Mouse (Mus musculus) hindbrain, embryonic 12.5 days (tissue): ENCODE measurements around the gene Adap1. TPM values are rescaled to one million over a fixed set of nuclear protein-coding genes. Genes with fewer than 3 reads are reported as not detected.

ENCODE experiments used
- ATAC-seq: fragments of 200-750 bp; cut with Nextera tagmentation; 2 replicates; pipeline ENCODE4 v1.8.0; 2017; ENCODE audit warnings: moderate TSS enrichment; ENCODE audit not compliant: low FRiP score
- H3K27ac ChIP-seq: fragments of 300-500 bp; sonication (generic); 2 replicates; pipeline ENCODE4 v1.5.1; 2016; ENCODE audit warnings: mild to moderate bottlenecking
- H3K27me3 ChIP-seq: fragments of 300-500 bp; sonication (generic); 2 replicates; pipeline ENCODE4 v1.6.1; 2016; ENCODE audit warnings: mild to moderate bottlenecking
- H3K36me3 ChIP-seq: fragments of 300-500 bp; sonication (generic); 2 replicates; pipeline ENCODE4 v1.6.1; 2016; ENCODE audit warnings: mild to moderate bottlenecking
- H3K4me1 ChIP-seq: fragments of 300-500 bp; sonication (generic); 2 replicates; pipeline ENCODE4 v1.6.1; 2016
- H3K4me2 ChIP-seq: fragments of 300-500 bp; sonication (generic); replicated peaks from 2 replicates; pipeline ENCODE4 v1.6.1; 2016; ENCODE audit warnings: mild to moderate bottlenecking
- H3K4me3 ChIP-seq: fragments of 300-500 bp; sonication (generic); 2 replicates; pipeline ENCODE4 v1.5.1; 2016; ENCODE audit warnings: mild to moderate bottlenecking
- H3K9ac ChIP-seq: fragments of 300-500 bp; sonication (generic); 2 replicates; pipeline ENCODE4 v1.6.1; 2016; ENCODE audit warnings: mild to moderate bottlenecking, moderate library complexity
- H3K9me3 ChIP-seq: fragments of 300-500 bp; sonication (generic); replicated peaks from 2 replicates; pipeline ENCODE4 v1.6.1; 2016; ENCODE audit warnings: mild to moderate bottlenecking
- WGBS: fragments of 180-500 bp; shearing (Covaris S2); methylation state at CpG from one replicate; pipeline ENCODE4 v1.1.7; 2016; 5-methylcytosine and 5-hydroxymethylcytosine counted together
- polyA plus RNA-seq: library from polyadenylated mRNA; unstranded; fragments of >200 nt; fragmentation: Nextera tagmentation; extraction: Ambion mirVana; gene quantifications from 2 replicates; pipeline ENCODE4 v1.2.1, GENCODE M21; 2016

Gene Adap1
- polyA plus RNA-seq, 1 experiment from 2014 or later, result 13.7 TPM

- H3K4me2 ChIP-seq, result no peak overlapping the region
- no peaks in the 10 kb centered on the region for H3K4me1 ChIP-seq
- H3K9ac ChIP-seq, result no peak overlapping the region
- no peak overlapping the region for H3K27ac ChIP-seq
- no peak for ATAC-seq
- H3K4me3 ChIP-seq, result no peak overlapping the region
- H3K9me3 ChIP-seq, result no peaks in the 10 kb centered on the region
- no peaks in the 10 kb centered on the region for H3K27me3 ChIP-seq
- WGBS, result 86% methylated on average over 12 of the region's 12 CpGs
- no peaks in the 10 kb centered on the region for H3K36me3 ChIP-seq
These were observed 34.8 kb downstream of the Adap1 start for GRCm38 (mm10) chr5:139290467-139291259.

DNA sequence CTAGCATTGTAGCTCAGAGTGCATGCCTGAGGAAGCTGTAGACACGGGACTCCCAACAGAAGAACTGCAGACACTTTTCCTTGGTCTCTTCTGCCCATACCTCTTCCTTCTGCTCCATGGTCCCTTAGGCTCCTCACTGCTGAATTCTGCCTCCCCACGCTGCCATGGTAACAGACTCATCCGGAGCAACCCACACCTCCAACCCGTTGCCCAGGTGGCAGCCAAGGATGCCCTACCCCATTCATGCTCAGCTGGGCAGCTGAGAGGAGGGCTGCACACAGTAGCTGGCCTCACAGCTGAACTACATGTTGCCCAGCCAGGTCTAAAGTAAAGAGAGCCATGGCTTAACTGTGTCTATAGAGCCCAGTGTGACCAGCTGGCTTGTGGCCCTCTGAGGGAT is 36.8 kb downstream of the Adap1 start:
- Histone ChIP-seq H3K4me2 (no peak overlapping the region), H3K9ac (no peak overlapping the region), H3K9me3 (no peaks in the 10 kb centered on the region), H3K27ac (no peak overlapping the region), H3K27me3 (no peaks in the 10 kb centered on the region), H3K36me3 (no peaks in the 10 kb centered on the region), H3K4me3 (no peak overlapping the region), H3K4me1 (no peaks in the 10 kb centered on the region)
- WGBS, result 84% methylated on average over 4 of the region's 4 CpGs
- ATAC-seq, result no peak

GRCm38 (mm10) chr5:139287787-139288186 is 37.6 kb downstream of the Adap1 start:
- H3K36me3 ChIP-seq, result no peaks in the 10 kb centered on the region
- no peaks in the 10 kb centered on the region for H3K4me1 ChIP-seq
- H3K4me2 ChIP-seq, result no peak overlapping the region
- H3K9me3 ChIP-seq, result no peaks in the 10 kb centered on the region
- ATAC-seq, result no peak
- H3K27ac ChIP-seq, result no peak overlapping the region
- H3K27me3 ChIP-seq, result no peaks in the 10 kb centered on the region
- WGBS, result 82% methylated on average over 4 of the region's 4 CpGs
- H3K4me3 ChIP-seq, result no peak overlapping the region
- no peak overlapping the region for H3K9ac ChIP-seq

GRCm38 (mm10) chr5:139287099-139287498 is 38.3 kb downstream of the Adap1 start:
- 85% methylated on average over 5 of the region's 5 CpGs for WGBS
- H3K27me3 ChIP-seq, result no peaks in the 10 kb centered on the region
- no peak overlapping the region for H3K4me3 ChIP-seq
- H3K9ac ChIP-seq, result no peak overlapping the region
- H3K9me3 ChIP-seq, result no peaks in the 10 kb centered on the region
- no peak overlapping the region for H3K4me2 ChIP-seq
- H3K4me1 ChIP-seq, result no peaks in the 10 kb centered on the region
- ATAC-seq, result no peak
- no peak overlapping the region for H3K27ac ChIP-seq
- no peaks in the 10 kb centered on the region for H3K36me3 ChIP-seq

GRCm38 (mm10) chr5:139286142-139286941 is 39.1 kb downstream of the Adap1 start:
- no peak overlapping the region for H3K9ac ChIP-seq
- WGBS, result 67% methylated on average over 14 of the region's 14 CpGs
- H3K27ac ChIP-seq, result no peak overlapping the region

GRCm38 (mm10) chr5:139285383-139286067 is 39.9 kb downstream of the Adap1 start:
- H3K27me3 ChIP-seq, result no peaks in the 10 kb centered on the region
- 44% methylated on average over 8 of the region's 8 CpGs for WGBS
- no peak overlapping the region for H3K9ac ChIP-seq
- no peak for ATAC-seq
- no peak overlapping the region for H3K4me2 ChIP-seq
- no peak overlapping the region for H3K27ac ChIP-seq
- H3K9me3 ChIP-seq, result no peaks in the 10 kb centered on the region
- no peaks in the 10 kb centered on the region for H3K36me3 ChIP-seq
- H3K4me3 ChIP-seq, result no peak overlapping the region
- no peaks in the 10 kb centered on the region for H3K4me1 ChIP-seq

More at GRCm38 (mm10) chr5:139286142-139286941, 39.1 kb downstream of the Adap1 start:
- Histone ChIP-seq H3K4me2 (no peak overlapping the region), H3K4me1 (no peaks in the 10 kb centered on the region), H3K9me3 (no peaks in the 10 kb centered on the region), H3K27me3 (no peaks in the 10 kb centered on the region), H3K4me3 (no peak overlapping the region), H3K36me3 (no peaks in the 10 kb centered on the region)
- ATAC-seq, result no peak

GRCm38 (mm10) chr5:139283460-139284180 is 41.8 kb downstream of the Adap1 start:
- Histone ChIP-seq H3K9me3 (no peaks in the 10 kb centered on the region), H3K4me1 (no peaks in the 10 kb centered on the region), H3K27ac (no peak overlapping the region), H3K36me3 (no peaks in the 10 kb centered on the region), H3K4me3 (no peak overlapping the region), H3K4me2 (no peak overlapping the region), H3K9ac (no peak overlapping the region), H3K27me3 (no peaks in the 10 kb centered on the region)
- no peak for ATAC-seq
- 98% methylated on average over 14 of the region's 14 CpGs for WGBS

GRCm38 (mm10) chr5:139282191-139282590 is 43.2 kb downstream of the Adap1 start:
- H3K9me3 ChIP-seq, result no peaks in the 10 kb centered on the region
- no peaks in the 10 kb centered on the region for H3K4me1 ChIP-seq
- H3K4me2 ChIP-seq, result no peak overlapping the region
- no peaks in the 10 kb centered on the region for H3K36me3 ChIP-seq
- H3K27me3 ChIP-seq, result no peaks in the 10 kb centered on the region
- H3K9ac ChIP-seq, result no peak overlapping the region
- 5% methylated on average over 15 of the region's 15 CpGs for WGBS
- H3K4me3 ChIP-seq, result no peak overlapping the region
- ATAC-seq, result peak; percentile 58
- no peak overlapping the region for H3K27ac ChIP-seq

DNA sequence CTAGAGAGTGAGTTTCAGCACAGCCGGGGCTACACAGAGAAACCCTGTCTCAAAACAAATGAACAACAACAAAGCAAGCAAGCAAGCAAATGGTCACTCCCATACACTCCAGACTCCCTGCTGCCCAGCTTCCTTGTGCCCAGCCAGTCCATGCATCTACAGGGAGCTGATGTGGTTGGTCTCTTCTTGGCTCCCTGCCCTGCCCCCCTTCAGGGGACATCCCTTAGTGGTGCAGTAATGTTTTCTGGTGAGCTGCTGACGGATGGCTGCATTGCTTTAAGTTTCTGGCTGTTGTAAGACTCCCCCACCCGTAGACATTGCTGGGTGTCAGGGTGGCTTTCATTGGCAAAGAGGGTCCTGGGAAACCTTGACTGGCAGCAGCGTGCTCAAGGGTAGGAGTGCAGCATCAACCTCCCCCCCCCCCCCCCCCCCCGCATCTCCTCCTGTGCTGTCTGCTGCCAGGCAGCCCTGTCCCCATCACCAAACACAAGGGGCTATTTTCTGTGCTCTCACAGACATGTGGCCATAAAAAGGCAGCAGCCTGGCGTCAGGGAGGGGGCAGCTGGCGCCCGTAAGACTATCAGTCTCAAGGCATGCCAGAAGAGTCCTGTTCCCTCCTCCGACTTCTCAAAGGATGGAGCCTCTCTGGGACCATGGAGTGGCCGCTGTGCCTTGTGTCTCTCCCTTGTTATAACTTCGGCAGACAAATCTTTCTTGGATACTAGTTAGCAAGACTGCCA is 43.9 kb downstream of the Adap1 start:
- no peaks in the 10 kb centered on the region for H3K9me3 ChIP-seq
- H3K9ac ChIP-seq, result no peak overlapping the region
- H3K36me3 ChIP-seq, result no peaks in the 10 kb centered on the region
- H3K4me1 ChIP-seq, result no peaks in the 10 kb centered on the region
- H3K27ac ChIP-seq, result no peak overlapping the region
- H3K27me3 ChIP-seq, result no peaks in the 10 kb centered on the region
- 60% methylated on average over 10 of the region's 11 CpGs for WGBS
- no peak overlapping the region for H3K4me3 ChIP-seq
- H3K4me2 ChIP-seq, result no peak overlapping the region
- no peak for ATAC-seq

DNA sequence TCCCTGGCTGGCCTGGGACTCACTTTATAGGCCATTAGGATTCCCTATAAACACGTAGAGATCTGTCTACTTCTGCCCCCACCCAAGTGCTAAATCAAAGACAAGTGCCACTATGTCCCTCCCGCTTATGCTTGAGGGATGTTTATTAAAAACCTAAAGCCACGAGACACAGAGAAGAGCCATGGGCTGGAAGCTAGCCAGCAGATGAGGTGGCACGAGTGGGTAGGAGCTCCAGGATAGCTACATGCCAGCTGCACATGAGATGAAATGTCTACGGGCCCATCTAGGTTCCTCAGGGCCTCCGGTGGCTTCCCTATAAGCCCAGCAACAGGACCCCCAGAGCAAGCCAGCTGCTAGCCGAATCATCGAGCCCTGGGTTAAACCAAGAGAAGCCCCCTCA is 48.1 kb downstream of the Adap1 start:
- Histone ChIP-seq H3K4me1 (peaks cover 5% of the 10 kb centered on the region), H3K27ac (no peak overlapping the region), H3K9me3 (no peaks in the 10 kb centered on the region), H3K36me3 (no peaks in the 10 kb centered on the region), H3K9ac (no peak overlapping the region), H3K4me3 (no peak overlapping the region), H3K4me2 (no peak overlapping the region), H3K27me3 (no peaks in the 10 kb centered on the region)
- ATAC-seq, result no peak
- 81% methylated on average over 8 of the region's 8 CpGs for WGBS

DNA sequence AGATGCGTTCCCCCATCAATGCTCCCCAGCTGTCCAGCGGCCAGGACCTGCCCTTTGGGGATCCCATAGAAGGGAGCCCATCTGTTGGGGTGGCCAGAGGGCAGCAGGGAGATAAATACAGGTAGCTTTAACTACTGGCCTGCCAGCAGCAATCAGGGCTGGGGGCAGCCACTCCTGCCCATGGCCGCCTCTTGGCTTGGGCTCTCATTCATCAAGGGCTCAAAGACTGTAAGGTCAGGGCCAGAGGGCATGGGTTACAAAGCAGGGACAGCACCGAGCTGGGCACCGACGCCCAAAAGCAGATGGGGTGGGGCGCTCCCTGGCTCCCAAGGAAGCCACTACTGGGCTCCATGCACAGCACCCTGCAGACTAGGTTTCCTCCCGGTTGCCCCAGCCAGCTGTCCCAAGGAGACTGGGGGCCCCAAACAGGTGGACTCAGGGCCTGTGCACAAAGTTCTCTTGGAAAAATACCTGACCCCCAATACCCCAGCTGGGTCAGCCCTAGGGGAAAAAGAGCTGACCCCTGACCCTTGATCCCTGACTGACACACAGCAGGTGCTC is 53.3 kb downstream of the Adap1 start:
- no peak for ATAC-seq
- 35% methylated on average over 8 of the region's 8 CpGs for WGBS
- no peak overlapping the region for H3K9ac ChIP-seq
- peaks cover 27% of the 10 kb centered on the region for H3K36me3 ChIP-seq
- no peaks in the 10 kb centered on the region for H3K9me3 ChIP-seq
- H3K4me3 ChIP-seq, result no peak overlapping the region
- H3K4me2 ChIP-seq, result no peak overlapping the region
- no peak overlapping the region for H3K27ac ChIP-seq
- no peaks in the 10 kb centered on the region for H3K27me3 ChIP-seq
- H3K4me1 ChIP-seq, result peaks cover 19% of the 10 kb centered on the region
